Mouse (Mus musculus): Measurements from ENCODE around the gene Sgsh. TPM values are rescaled to one million over a fixed set of nuclear protein-coding genes. Genes with fewer than 3 reads are reported as not detected.
"Not testable (repeated sequence)": the region's sequence is repeated elsewhere in the genome, so short reads cannot be mapped to it uniquely, and the experiment has no call there.

Sgsh gene
- 1 to 10 TPM; 4.8 to 5.6 TPM for total RNA-seq (2021)
- long read RNA-seq, experiment 1, full-length matches to known transcripts = 1 of 22 reads
- long read RNA-seq, experiment 1, partial matches to known transcripts = 0 of 22 reads
- long read RNA-seq, experiment 1, other reads (novel, unspliced or antisense) = 21 of 22 reads
- long read RNA-seq, experiment 2, partial matches to known transcripts = 0 of 23 reads
- long read RNA-seq, experiment 2, other reads (novel, unspliced or antisense) = 23 of 23 reads

GRCm38 (mm10) chr11:119355443-119356385, at the start of gene Sgsh, which contains the start of gene Slc26a11:
TSS of gene Sgsh (minus strand) at chr11:119355536.
TSS of gene Slc26a11 (plus strand) at chr11:119355557.
- DNase-seq = peak; percentile 94 to 97

DNA sequence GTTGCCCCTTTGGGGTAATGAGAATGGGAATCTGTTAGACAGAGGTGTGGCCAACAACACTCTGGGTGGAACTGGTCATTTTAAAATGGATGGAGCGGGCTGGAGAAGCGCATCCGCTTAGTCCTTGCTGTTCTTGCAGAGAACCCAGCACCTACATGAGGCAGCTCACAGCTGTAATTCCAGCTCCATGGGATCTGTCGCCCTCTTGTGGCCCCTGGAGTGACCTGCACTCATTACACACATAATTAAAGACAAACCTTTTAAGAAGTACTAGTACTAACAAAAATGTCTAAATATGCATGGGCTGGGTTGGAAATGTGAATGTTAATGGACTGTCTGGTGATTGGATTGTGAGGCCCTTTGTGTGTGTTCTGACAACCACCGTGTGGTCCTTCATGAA, 49.3 kb upstream of the Sgsh start:
- peak; percentile 24 to 47 for DNase-seq

DNA sequence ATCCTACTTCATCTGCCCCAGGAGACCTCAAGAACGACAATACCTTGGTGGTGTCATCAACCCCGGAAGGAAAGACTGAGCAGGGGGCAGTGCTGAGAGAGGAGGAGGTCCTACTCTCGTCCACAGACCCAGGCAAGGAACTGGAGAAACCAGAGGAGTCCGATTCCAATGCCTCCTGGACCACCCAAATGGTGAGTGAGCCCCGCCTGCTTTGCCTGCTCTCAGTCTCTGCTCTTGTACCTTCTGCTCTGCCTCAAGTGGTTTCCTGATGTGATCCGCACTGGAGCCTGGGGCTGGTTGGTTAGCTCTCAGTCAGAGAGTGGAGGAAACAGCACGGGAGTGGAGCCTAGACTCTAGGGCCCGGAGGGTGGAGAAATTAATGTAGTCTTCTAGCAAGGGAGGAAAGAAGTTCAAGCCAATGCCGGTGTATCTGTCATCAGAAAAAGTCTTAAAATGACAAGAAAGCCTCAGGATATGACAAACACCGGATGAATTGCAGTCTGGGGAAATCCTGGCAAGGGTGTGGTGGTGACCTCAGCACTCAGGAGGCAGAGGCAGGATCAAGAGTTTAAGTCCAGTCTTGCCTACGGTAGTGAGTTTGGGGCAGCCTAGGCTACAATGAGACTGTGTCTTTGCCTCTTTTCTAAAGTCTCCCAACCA, 47.3 kb upstream of the Sgsh start:
- peak; percentile 12 to 15 for DNase-seq

GRCm38 (mm10) chr11:119396461-119396860, 41.1 kb upstream of the Sgsh start:
- no peak for DNase-seq

DNA sequence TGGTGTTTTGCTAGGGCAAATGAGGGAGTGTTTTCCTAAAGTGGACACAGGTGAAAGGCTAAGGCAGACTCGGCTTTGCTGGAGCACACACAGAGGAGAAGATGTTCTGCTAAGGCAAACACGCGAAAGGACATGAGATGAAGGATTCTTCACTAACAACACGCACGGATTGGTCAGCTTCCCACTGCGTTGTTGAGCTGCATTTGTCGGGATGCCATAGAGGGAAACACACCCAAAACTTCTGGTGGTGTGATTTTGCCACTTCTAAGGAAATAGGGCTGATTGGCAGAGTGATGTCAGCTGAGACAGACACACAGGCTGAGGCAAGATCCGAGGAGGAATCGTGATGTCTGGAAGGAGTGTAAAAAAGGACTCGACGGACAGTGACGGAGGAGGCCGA, 40.6 kb upstream of the Sgsh start:
- DNase-seq = no peak

DNA sequence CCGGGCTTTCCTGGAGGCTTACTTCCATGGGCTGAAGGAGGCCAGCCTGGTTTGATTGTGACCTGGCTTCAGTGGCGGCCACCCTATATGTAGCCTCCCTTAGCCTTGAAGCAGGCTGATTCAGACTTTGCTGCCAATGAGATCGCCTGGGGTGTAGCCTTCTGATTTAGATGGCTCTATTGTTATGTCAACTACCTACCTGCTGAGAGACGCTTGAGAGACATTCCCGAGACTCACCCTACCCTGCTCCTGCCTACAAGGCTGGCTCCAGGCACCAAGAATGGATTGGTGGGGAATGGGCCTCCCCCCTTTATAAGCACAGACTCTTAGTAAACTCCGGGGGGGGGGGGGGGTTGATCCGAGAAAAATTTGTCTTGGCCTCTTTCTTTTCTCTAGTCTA, 40.1 kb upstream of the Sgsh start:
- no peak for DNase-seq

DNA sequence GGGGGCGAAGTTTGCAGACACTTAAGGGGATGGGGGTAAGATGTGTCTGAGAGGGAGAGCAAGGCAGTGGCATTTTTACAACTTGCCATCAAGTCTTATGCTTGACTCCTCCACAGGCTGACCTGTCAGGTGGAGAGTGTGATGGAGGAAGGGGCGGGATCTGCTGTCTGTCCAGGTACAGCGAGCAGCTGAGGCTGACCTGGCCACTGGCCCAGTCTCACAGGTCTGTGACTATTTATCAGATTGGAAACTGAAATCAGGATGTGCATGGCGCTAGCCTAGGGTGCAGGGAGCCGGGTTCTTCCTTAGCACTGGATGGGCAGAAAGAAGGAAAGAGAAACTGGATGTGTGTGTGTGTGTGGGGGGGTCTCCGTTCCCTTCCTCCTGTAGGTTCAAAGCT, 38.9 kb upstream of the Sgsh start:
- peak in 1 of 2 experiments; percentile 20 for DNase-seq

DNA sequence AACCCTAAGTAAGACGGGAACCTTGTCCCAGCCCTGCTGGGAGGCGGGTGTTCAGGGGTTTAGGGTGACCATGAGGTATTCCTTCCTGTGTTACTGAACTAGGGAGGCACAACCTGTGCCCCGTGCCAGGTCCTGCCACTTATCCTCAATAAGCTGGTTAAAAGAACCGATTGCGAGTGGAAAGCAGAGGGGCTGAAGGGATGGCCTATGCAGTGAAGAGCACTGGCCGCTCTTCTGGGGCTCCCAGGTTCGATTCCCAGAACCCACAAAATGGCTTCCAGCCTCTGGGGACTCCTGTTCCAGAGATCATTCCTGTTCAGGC, 38.1 kb upstream of the Sgsh start:
- DNase-seq = no peak

DNA sequence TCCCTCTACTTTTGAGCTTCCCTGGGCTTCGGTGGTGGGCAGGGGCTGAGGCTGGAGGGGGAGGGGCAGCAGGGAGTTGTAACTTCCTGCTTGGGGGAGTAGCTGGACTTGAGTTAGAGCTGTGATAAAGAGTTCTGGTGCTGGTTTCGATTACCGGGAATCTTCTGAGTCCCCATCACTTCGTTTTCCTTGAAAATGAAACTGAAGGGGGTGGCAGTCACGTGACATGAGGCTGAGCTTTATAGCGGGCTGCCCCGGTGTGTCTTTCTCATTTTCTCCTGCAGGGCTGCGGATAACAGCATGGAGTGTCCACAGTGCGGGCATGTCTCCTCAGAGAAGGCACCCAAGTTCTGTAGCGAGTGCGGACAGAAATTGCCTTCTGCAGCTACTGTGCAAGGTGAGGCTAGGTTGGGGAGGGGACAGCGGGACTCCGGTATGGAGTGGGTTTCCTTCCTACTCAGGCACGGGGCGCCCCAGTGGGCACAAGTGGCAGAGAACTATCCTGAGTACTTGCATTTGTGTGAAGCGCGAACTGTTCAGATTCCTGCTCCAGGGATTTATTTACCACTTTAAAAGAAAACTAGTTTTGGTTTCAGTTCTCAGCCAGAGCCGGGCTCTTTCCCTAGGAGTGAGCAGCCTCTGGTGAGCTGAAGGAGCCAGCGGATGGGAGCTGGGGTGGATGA, 37.6 kb upstream of the Sgsh start, which contains the start of gene Rnf213:
Rnf213 (plus strand) TSS at position 301 of the 683 bp plus-strand sequence.
- peak; percentile 85 to 87 for DNase-seq

DNA sequence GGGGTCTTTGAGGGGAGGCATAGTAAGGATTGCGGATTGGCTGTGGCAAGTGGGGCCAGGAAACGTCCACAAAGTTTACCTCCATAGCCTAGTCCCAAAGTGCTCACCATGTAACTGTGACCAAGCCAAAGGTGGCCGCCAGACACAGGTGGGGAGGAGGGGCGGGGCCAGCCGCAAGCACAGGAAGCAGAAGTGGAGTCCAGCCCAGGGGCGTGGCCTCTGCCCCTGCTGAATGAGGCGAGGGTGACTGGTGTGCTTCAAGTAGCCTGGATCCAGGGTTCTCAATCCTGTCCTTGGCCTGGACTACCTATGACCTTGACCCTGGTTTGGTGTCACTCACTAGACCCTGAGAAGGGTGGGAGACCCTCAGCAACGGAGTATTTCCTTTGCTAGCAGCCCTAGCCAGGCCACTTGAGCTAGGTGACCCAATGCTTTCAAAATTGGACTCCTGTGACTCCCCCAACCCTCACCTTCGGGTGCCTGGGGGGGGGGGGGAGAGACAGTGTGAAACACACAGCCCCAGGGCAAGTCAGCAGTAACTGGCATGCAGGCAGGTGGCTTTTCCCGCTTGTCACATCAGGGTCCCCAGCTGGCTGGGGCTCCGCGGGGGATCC, 36.8 kb upstream of the Sgsh start:
- DNase-seq = peak; percentile 72 to 79

GRCm38 (mm10) chr11:119391386-119392000, 36.2 kb upstream of the Sgsh start:
- DNase-seq = peak; percentile 17 to 26

GRCm38 (mm10) chr11:119390271-119391231, 35.2 kb upstream of the Sgsh start:
- DNase-seq = peak; percentile 87 to 89

DNA sequence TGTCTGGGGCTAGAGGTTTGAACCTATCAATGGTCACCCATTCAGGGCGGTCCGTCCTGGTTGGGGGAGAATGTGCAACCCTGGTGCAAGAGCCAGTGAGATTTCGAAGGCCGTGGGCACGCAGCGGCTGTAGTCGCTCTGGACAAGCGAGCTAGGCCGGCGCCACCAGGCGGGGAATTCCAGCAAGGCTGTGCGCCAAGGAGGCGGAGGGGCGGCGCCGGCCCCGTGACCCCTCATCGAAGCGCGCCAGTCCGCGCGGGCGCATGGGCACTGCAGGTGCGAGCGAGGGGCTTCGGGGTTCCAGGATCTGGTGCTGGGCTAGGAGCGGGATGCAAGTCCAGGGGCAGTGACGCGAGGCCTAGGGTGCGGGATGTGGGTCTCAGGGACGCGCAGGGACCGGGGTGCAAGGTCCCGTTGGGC, 34.5 kb upstream of the Sgsh start:
- peak in 1 of 2 experiments; percentile 89 for DNase-seq

DNA sequence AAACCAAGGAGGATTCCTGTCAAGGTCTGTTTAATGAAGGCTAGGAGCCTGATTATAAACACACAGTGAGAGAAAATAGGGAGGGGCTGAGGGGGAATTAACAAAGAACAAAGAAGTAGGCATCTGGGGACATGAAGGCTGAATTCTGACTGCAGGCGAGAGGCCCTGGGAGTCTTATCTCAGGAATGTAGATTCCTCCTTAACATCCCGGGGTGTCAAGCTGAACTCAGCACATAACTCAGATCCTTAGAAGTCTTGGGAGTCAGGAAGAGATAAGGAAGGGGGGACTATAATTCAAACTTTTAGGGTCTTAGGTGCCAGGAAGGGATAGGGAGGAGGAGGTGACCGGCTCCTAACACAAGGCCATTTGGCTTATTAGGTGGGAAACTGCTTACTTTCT, 31.9 kb upstream of the Sgsh start:
- not testable (repeated sequence) for DNase-seq

DNA sequence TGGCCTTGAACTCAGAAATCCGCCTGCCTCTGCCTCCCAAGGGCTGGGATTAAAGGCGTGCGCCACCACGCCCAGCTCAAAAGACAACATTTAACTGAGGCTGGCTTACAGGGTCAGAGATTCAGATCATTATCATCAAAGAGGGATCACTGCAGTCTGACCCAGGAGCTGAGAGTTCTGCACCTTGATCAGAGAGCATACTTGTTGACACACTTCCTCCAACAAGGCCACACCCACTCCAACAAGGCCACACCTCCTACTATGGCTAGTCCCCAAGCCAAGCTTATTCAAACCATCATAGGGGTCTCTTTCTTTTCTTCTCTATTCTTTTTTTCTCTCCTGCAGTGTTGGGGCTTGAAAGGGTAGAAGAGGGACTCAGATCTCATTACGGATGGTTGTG, 31.0 kb upstream of the Sgsh start:
- DNase-seq = no peak

DNA sequence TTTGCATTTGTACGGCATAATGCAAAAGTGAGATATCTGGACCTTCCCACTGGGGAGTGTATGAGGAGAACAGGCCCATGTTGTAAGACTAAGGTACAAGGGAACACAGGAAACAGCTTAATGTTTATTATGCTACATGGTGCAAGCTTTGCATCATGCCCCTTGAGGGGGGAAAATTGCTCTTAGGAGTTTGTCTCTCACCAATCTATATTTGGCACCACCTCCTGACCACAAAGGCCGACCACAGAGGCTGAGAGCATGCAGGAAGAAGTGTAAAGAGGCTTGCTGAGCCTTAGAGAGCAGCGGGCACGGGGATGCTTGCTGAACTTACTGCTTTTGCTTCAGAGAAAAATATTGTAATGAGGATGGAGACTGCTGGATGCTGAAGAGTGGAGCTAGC, 29.6 kb upstream of the Sgsh start:
- no peak for DNase-seq

DNA sequence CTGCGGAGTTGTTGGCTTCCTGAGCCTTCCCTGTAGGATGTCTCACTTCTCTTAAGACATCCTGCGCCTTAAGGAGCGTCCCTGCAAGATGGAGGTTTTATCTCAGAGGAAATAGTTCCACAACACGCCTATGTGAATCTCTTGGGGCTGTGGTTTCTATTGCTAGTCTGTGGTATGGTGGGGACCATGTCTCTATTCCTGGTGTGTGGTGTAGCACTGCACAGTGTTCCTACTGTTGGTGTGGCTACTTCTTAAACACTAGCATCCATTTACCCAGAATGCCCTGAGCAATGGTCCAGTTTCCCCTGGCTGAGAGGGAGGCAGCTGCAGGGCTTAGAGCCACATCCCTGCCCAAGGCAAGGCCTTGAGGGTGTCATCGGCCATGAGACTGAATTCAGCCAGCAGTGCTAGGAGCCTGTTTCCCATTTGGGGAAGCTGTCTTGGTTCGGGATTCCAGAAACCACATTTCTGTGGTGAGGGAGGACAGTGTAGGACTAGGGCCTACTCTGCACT, 27.1 kb upstream of the Sgsh start:
- DNase-seq = no peak

- DNase-seq = no peak
Measured at GRCm38 (mm10) chr11:119381631-119382337, 26.4 kb upstream of the Sgsh start.

DNA sequence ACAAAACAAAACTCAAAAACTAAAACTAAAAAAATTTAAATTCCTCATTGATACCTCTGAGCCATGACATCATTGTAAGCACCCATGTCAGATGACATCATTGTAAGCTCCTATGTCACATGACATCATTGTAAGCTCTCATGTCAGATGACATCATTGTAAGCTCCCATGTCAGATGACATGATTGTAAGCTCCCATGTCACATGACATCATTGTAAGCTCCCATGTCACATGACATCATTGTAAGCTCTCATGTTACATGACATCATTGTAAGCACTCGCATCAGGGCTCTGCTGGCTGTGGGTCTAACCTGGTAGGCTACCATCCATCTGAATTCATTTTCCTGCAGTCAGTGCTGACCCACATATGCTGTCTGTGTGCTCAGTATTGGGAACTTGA, 23.2 kb upstream of the Sgsh start:
- DNase-seq = no peak
